Mouse (Mus musculus): ENCODE measurements around the gene Osbp2. TPM values are rescaled to one million over a fixed set of nuclear protein-coding genes. Genes with fewer than 3 reads are reported as not detected.

Osbp2 gene
- polyA plus RNA-seq, 1 experiment from 2014 or later: 0.15 TPM

DNA sequence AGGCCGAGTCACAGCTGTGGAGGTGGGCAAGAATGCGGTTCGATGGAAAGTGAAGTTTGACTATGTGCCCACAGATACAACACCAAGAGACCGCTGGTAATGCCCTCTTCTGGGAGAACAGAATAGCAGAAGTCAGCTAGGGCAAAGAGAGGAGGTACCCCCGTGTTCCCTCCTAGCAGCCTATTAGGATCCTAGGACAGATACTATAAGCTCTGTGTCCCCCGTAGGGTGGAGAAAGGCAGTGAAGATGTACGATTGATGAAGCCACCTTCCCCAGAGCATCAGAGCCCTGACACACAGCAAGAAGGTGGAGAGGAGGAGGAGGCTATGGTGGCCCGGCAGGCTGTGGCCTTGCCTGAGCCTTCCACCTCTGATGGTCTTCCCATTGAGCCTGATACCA lies 178.3 kb downstream of the Osbp2 start:
- DNase-seq (ENCODE audit: low read depth, low spot score) (no peak), ATAC-seq (no peak)
- TF ChIP-seq CTCF (IDR thresholded peaks at IDR 0.05): no peak
- ChIA-PET CTCF (interaction anchor here (1.6 to 1.7 kb wide), 2 partner anchors 36 to 171 kb away, joined by 3 to 4 read pairs; partner anchors contain the start of genes Morc2a and Selenom), POLR2A (no interaction called here)
- in situ Hi-C loops (cut with MboI; ENCODE audit: low pct_unique_long_range_greater_than_20kb): no loop called here
- no peaks in the 10 kb centered on the region for H3K27me3 ChIP-seq

- H3K27me3 ChIP-seq: no peaks in the 10 kb centered on the region
- in situ Hi-C loops (cut with MboI; ENCODE audit: low pct_unique_long_range_greater_than_20kb): no loop called here
- no peak for ATAC-seq
- ChIA-PET POLR2A (no interaction called here), CTCF (interaction anchor here (0.8 to 1.6 kb wide), 4 partner anchors 8 to 170 kb away, joined by 3 to 6 read pairs (median 4); partner anchors contain the start of gene Selenom)
- no peak for TF ChIP-seq CTCF (IDR thresholded peaks at IDR 0.05)
- DNase-seq (ENCODE audit: low read depth, low spot score): no peak
These were observed 178.8 kb downstream of the Osbp2 start for GRCm38 (mm10) chr11:3684723-3685430.

GRCm38 (mm10) chr11:3684232-3684631 lies 179.5 kb downstream of the Osbp2 start:
- no peaks in the 10 kb centered on the region for H3K27me3 ChIP-seq
- ATAC-seq: peak; percentile 62
- no peak for TF ChIP-seq CTCF (IDR thresholded peaks at IDR 0.05)
- peak; percentile 43 for DNase-seq (ENCODE audit: low read depth, low spot score)
- ChIA-PET CTCF (interaction anchor here (0.8 to 1.6 kb wide), 5 partner anchors 9 to 170 kb away, joined by 3 to 6 read pairs (median 4); partner anchors contain the start of gene Selenom), POLR2A (interaction anchor here (0.6 kb wide), 1 partner anchor 10 kb away, joined by 3 read pairs; no protein-coding TSS in a partner anchor)
- in situ Hi-C loops (cut with MboI; ENCODE audit: low pct_unique_long_range_greater_than_20kb): no loop called here

GRCm38 (mm10) chr11:3683696-3684095 lies 180.0 kb downstream of the Osbp2 start:
- POLR2A ChIA-PET: interaction anchor here (0.6 kb wide), 1 partner anchor 11 kb away, joined by 3 read pairs; no protein-coding TSS in a partner anchor
- no peak for ATAC-seq
- CTCF ChIA-PET: interaction anchor here (0.8 to 1.6 kb wide), 4 partner anchors 13 to 169 kb away, joined by 3 to 5 read pairs (median 4); partner anchors contain the start of gene Selenom
- in situ Hi-C loops (cut with MboI; ENCODE audit: low pct_unique_long_range_greater_than_20kb): no loop called here
- no peaks in the 10 kb centered on the region for H3K27me3 ChIP-seq
- no peak for DNase-seq (ENCODE audit: low read depth, low spot score)
- TF ChIP-seq CTCF (IDR thresholded peaks at IDR 0.05): no peak

DNA sequence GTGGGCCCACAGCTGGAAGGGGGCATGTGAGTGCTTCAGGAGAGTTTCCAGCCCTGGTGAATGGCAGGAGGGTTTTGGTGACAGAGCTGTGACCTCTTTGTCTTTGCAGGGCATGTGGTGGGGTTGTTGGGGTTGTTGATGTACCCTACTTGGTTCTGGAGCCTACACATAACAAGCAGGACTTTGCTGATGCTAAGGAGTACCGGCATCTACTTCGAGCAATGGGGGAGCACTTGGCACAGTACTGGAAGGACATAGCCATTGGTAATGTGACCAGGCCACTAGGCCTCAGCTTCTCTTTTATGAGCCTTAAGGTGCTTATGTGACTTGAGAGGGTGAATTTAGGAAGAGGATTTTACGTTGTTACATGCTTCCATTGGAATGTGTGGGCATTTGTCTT lies 183.9 kb downstream of the Osbp2 start:
- no peak for TF ChIP-seq CTCF (IDR thresholded peaks at IDR 0.05)
- DNase-seq (ENCODE audit: low read depth, low spot score): no peak
- ChIA-PET POLR2A (no interaction called here), CTCF (no interaction called here)
- ATAC-seq: no peak
- in situ Hi-C loops (cut with MboI; ENCODE audit: low pct_unique_long_range_greater_than_20kb): loop anchor here (5.0 kb wide), 1 partner anchor 152 kb away; no protein-coding TSS in a partner anchor
- no peaks in the 10 kb centered on the region for H3K27me3 ChIP-seq

DNA sequence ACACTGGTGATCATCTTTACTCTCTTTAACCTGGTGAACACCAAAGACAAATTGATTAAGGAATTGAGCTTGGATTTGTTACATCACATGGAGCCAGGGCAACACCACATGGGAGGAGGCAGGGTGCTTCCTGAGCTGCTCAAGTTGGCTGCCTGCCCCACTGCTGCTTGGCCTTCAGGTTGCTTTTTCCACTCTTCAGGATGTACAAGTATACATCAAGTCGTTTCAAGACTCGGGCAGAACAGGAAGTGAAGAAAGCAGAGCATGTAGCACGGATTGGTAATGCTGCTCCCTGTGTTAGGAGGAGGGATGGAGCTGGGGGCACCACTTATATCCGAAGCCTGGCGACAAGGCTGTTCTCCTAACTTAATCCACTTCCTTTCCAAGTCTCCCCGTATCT lies 186.5 kb downstream of the Osbp2 start:
- ChIA-PET CTCF (no interaction called here), POLR2A (interaction anchor here (0.7 kb wide), 1 partner anchor 112 kb away, joined by 4 read pairs; no protein-coding TSS in a partner anchor)
- ATAC-seq (no peak), DNase-seq (ENCODE audit: low read depth, low spot score) (no peak)
- TF ChIP-seq CTCF (IDR thresholded peaks at IDR 0.05): no peak
- no peaks in the 10 kb centered on the region for H3K27me3 ChIP-seq
- in situ Hi-C loops (cut with MboI; ENCODE audit: low pct_unique_long_range_greater_than_20kb): loop anchor here (5.0 kb wide), 1 partner anchor 150 kb away; no protein-coding TSS in a partner anchor

DNA sequence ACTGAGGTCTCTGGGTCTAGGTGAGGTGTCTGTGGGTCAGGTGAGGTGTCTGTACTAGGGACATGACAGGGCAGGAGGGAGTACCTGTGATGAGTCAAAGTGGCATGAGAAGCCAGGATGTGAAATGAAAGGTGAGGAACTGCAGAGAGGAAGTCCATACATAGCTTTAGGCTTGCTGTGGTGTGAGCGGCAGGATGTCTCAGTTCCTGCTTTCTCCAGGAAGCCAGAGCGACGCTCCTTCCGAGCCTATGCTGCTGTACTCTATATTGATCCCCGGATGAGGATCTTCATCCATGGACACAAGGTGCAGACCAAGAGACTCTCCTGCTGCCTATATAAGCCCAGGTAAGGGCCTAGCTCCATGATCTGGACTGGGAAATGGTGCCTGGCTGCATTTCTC lies 187.3 kb downstream of the Osbp2 start:
- in situ Hi-C loops (cut with MboI; ENCODE audit: low pct_unique_long_range_greater_than_20kb): loop anchor here (5.0 kb wide), 1 partner anchor 149 kb away; no protein-coding TSS in a partner anchor
- ATAC-seq (no peak), DNase-seq (ENCODE audit: low read depth, low spot score) (no peak)
- H3K27me3 ChIP-seq: no peaks in the 10 kb centered on the region
- CTCF ChIA-PET: interaction anchor here (2.4 kb wide), 1 partner anchor 13 kb away, joined by 5 read pairs; no protein-coding TSS in a partner anchor
- TF ChIP-seq CTCF (IDR thresholded peaks at IDR 0.05): no peak
- POLR2A ChIA-PET: no interaction called here

- no peak for ATAC-seq
- in situ Hi-C loops (cut with MboI; ENCODE audit: low pct_unique_long_range_greater_than_20kb): no loop called here
- POLR2A ChIA-PET: interaction anchor here (0.6 kb wide), 2 partner anchors 34 to 51 kb away, joined by 3 to 5 read pairs; no protein-coding TSS in a partner anchor
- CTCF ChIA-PET: interaction anchor here (1.0 to 2.4 kb wide), 2 partner anchors 14 to 19 kb away, joined by 3 to 5 read pairs; no protein-coding TSS in a partner anchor
- peak; percentile 27 for DNase-seq (ENCODE audit: low read depth, low spot score)
- TF ChIP-seq CTCF (IDR thresholded peaks at IDR 0.05): no peak
- no peaks in the 10 kb centered on the region for H3K27me3 ChIP-seq
These were observed 189.2 kb downstream of the Osbp2 start for GRCm38 (mm10) chr11:3674545-3674944.

DNA sequence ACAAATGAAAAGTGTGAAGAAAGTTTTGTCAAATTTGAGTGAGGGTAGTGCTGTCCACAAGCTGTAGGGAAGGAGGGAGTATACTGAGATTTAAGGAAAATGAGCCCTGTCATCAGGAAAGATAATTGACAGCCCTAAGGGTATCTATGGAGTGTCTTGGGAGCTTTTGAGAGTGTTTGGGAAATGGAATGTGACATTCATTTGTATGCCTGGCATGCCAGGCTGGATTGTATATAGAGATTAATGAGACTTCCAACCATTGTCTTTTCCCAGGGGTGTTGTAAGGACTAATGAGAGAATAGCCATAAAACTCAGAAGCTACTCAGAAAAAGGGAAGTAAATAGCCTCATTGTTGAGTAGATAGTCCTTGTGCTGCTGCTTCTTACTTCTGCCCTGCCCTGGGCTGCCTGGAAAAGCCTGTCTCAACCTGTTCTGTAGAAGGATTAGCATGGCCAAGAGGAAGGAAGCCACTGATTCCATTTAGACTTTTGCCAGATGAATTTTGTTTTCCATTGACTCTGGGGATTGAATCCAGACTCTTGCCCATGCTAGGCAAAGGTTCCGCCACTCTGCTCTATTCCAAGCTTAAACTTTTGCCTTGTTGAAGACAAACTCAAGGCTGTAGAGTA lies 192.6 kb downstream of the Osbp2 start:
- ChIA-PET POLR2A (interaction anchor here (0.6 to 2.0 kb wide), 4 partner anchors 21 to 136 kb away, joined by 3 to 6 read pairs (median 4); partner anchors contain the start of gene Morc2a), CTCF (interaction anchor here (0.6 to 2.0 kb wide), 6 partner anchors 11 to 136 kb away, joined by 3 to 7 read pairs (median 4); no protein-coding TSS in a partner anchor)
- no peak for TF ChIP-seq CTCF (IDR thresholded peaks at IDR 0.05)
- in situ Hi-C loops (cut with MboI; ENCODE audit: low pct_unique_long_range_greater_than_20kb): no loop called here
- H3K27me3 ChIP-seq: no peaks in the 10 kb centered on the region
- DNase-seq (ENCODE audit: low read depth, low spot score) (no peak), ATAC-seq (no peak)

GRCm38 (mm10) chr11:3669849-3670248 lies 193.9 kb downstream of the Osbp2 start:
- POLR2A ChIA-PET: interaction anchor here (1.4 kb wide), 1 partner anchor 22 kb away, joined by 3 read pairs; no protein-coding TSS in a partner anchor
- TF ChIP-seq CTCF (IDR thresholded peaks at IDR 0.05): no peak

More at GRCm38 (mm10) chr11:3669849-3670248, 193.9 kb downstream of the Osbp2 start:
- CTCF ChIA-PET: interaction anchor here (1.4 to 1.9 kb wide), 3 partner anchors 10 to 135 kb away, joined by 3 to 7 read pairs (median 4); partner anchors contain the start of gene Smtn
- no peaks in the 10 kb centered on the region for H3K27me3 ChIP-seq
- no peak for DNase-seq (ENCODE audit: low read depth, low spot score)
- in situ Hi-C loops (cut with MboI; ENCODE audit: low pct_unique_long_range_greater_than_20kb): no loop called here
- ATAC-seq: no peak
